Mouse (Mus musculus) erythroid progenitor cell, adult 5-6 weeks (primary cell): ENCODE results near the gene Gm5416. TPM values are rescaled to one million over a fixed set of nuclear protein-coding genes. Genes with fewer than 3 reads are reported as not detected.
"Not testable (repeated sequence)": the region's sequence is repeated elsewhere in the genome, so short reads cannot be mapped to it uniquely, and the experiment has no call there.

ENCODE experiments used
- ATAC-seq: replicated peaks from 2 replicates; pipeline ENCODE4 v1.8.0; 2016; ENCODE audit warnings: moderate number of reproducible peaks, mild to moderate bottlenecking, moderate TSS enrichment, inconsistent platforms; ENCODE audit not compliant: poor library complexity, low FRiP score, severe bottlenecking
- total RNA-seq, 2 experiments: library from RNA; stranded (forward) in 1 of 2; stranded (reverse) in 1 of 2; fragments of 150-400 nt in 1 of 2; fragments of 186-747, 209-891 nt in 1 of 2; gene quantifications; 2 replicates each; pipeline versions ENCODE4 v1.2.3 to v1.2.4; 2015 to 2017; ENCODE audit warnings: low replicate concordance in 2 of 2

Gene Gm5416
- total RNA-seq (2015; ENCODE audit: low replicate concordance) (not detected in 2 replicates), total RNA-seq (2017; ENCODE audit: low replicate concordance) (not detected in 2 replicates)

- ATAC-seq, result no peak
Measured at GRCm38 (mm10) chr16:36209967-36210453, at the start of gene Gm5416. Gene Gm5416, plus strand, starts transcription at chr16:36210403.

GRCm38 (mm10) chr16:36167841-36168240, 42.4 kb upstream of the Gm5416 start:
- not testable (repeated sequence) for ATAC-seq

GRCm38 (mm10) chr16:36176108-36176507, 34.1 kb upstream of the Gm5416 start:
- no peak for ATAC-seq

GRCm38 (mm10) chr16:36179910-36180309, 30.3 kb upstream of the Gm5416 start:
- no peak for ATAC-seq

- not testable (repeated sequence) for ATAC-seq
Measured at GRCm38 (mm10) chr16:36183912-36184311, 26.3 kb upstream of the Gm5416 start, which contains the start of gene Gm5483. Gene Gm5483, plus strand, starts transcription at chr16:36184212.

- ATAC-seq, result no peak
Measured at GRCm38 (mm10) chr16:36199226-36199625, 11.0 kb upstream of the Gm5416 start.

GRCm38 (mm10) chr16:36203846-36204245, 6.4 kb upstream of the Gm5416 start:
- no peak for ATAC-seq

- not testable (repeated sequence) for ATAC-seq
Measured at GRCm38 (mm10) chr16:36205684-36206083, 4.5 kb upstream of the Gm5416 start.

- ATAC-seq, result not testable (repeated sequence)
Measured at GRCm38 (mm10) chr16:36221168-36221567, 11.0 kb downstream of the Gm5416 start, which contains the start of gene 2010005H15Rik. Gene 2010005H15Rik, plus strand, starts transcription at chr16:36221468.

- ATAC-seq, result not testable (repeated sequence)
Measured at GRCm38 (mm10) chr16:36260585-36260984, 50.4 kb downstream of the Gm5416 start.

Other genes with a start within 250 kb of the Gm5416 start
- gene Kpna1, start 231.7 kb upstream of the Gm5416 start, total RNA-seq (2015; ENCODE audit: low replicate concordance), result 80.1 and 99.1 TPM in 2 replicates
- 62.0 and 112 TPM in 2 replicates for gene Kpna1, start 231.7 kb upstream of the Gm5416 start, total RNA-seq (2017; ENCODE audit: low replicate concordance)
- 6.5 and 10.9 TPM in 2 replicates for gene Wdr5b, start 169.2 kb upstream of the Gm5416 start, total RNA-seq (2015; ENCODE audit: low replicate concordance)
- gene Wdr5b, start 169.2 kb upstream of the Gm5416 start, total RNA-seq (2017; ENCODE audit: low replicate concordance), result 4.5 and 5.1 TPM in 2 replicates
- gene Fam162a, start 138.8 kb upstream of the Gm5416 start, total RNA-seq (2015; ENCODE audit: low replicate concordance), result 15.1 and 53.0 TPM in 2 replicates
- gene Fam162a, start 138.8 kb upstream of the Gm5416 start, total RNA-seq (2017; ENCODE audit: low replicate concordance), result 14.5 and 24.8 TPM in 2 replicates
- gene Ccdc58, start 138.7 kb upstream of the Gm5416 start, total RNA-seq (2015; ENCODE audit: low replicate concordance), result 3.2 and 12.6 TPM in 2 replicates
- gene Ccdc58, start 138.7 kb upstream of the Gm5416 start, total RNA-seq (2017; ENCODE audit: low replicate concordance), result 8.0 and 33.3 TPM in 2 replicates
- not detected in 2 replicates for gene Csta1, start 79.2 kb upstream of the Gm5416 start, total RNA-seq (2015; ENCODE audit: low replicate concordance)
- not detected in 2 replicates for gene Csta1, start 79.2 kb upstream of the Gm5416 start, total RNA-seq (2017; ENCODE audit: low replicate concordance)
- gene Stfa2l1, start 53.6 kb upstream of the Gm5416 start, total RNA-seq (2015; ENCODE audit: low replicate concordance), result 38.6 and 78.4 TPM in 2 replicates
- gene Stfa2l1, start 53.6 kb upstream of the Gm5416 start, total RNA-seq (2017; ENCODE audit: low replicate concordance), result 1.4 and 19.2 TPM in 2 replicates
- 10.5 and 24.1 TPM in 2 replicates for gene Gm5483, start 26.2 kb upstream of the Gm5416 start, total RNA-seq (2015; ENCODE audit: low replicate concordance)
- 8.0 TPM in 1 of 2 replicates, not detected in the other for gene Gm5483, start 26.2 kb upstream of the Gm5416 start, total RNA-seq (2017; ENCODE audit: low replicate concordance)
- gene 2010005H15Rik, start 11.1 kb downstream of the Gm5416 start, total RNA-seq (2015; ENCODE audit: low replicate concordance), result not detected in 2 replicates
- not detected in 2 replicates for gene 2010005H15Rik, start 11.1 kb downstream of the Gm5416 start, total RNA-seq (2017; ENCODE audit: low replicate concordance)
- gene Stfa1, start 66.5 kb downstream of the Gm5416 start, total RNA-seq (2015; ENCODE audit: low replicate concordance), result not detected in 2 replicates
- not detected in 2 replicates for gene Stfa1, start 66.5 kb downstream of the Gm5416 start, total RNA-seq (2017; ENCODE audit: low replicate concordance)
- not detected in 2 replicates for gene BC117090, start 123.9 kb downstream of the Gm5416 start, total RNA-seq (2015; ENCODE audit: low replicate concordance)
- not detected in 2 replicates for gene BC117090, start 123.9 kb downstream of the Gm5416 start, total RNA-seq (2017; ENCODE audit: low replicate concordance)
- gene BC100530, start 157.3 kb downstream of the Gm5416 start, total RNA-seq (2015; ENCODE audit: low replicate concordance), result not detected in 2 replicates
- not detected in 2 replicates for gene BC100530, start 157.3 kb downstream of the Gm5416 start, total RNA-seq (2017; ENCODE audit: low replicate concordance)
- 13.4 TPM in 1 of 2 replicates, not detected in the other for gene Stfa2, start 198.1 kb downstream of the Gm5416 start, total RNA-seq (2015; ENCODE audit: low replicate concordance)
- gene Stfa2, start 198.1 kb downstream of the Gm5416 start, total RNA-seq (2017; ENCODE audit: low replicate concordance), result 3.5 TPM in 1 of 2 replicates, not detected in the other
- 8.0 and 10.1 TPM in 2 replicates for gene Stfa3, start 245.0 kb downstream of the Gm5416 start, total RNA-seq (2015; ENCODE audit: low replicate concordance)
- not detected in 2 replicates for gene Stfa3, start 245.0 kb downstream of the Gm5416 start, total RNA-seq (2017; ENCODE audit: low replicate concordance)